Comparison of ENCODE assay signal across 11 mouse cellular contexts in genomic region chr12:59207000-59207390, GRCm38 (mm10). TPM values are rescaled to one million over a fixed set of nuclear protein-coding genes. Genes with fewer than 3 reads are reported as not detected.
DNase-seq lines count a peak whose midpoint lies in the region; ATAC-seq lines count a peak whose summit lies in the region.
"Had no signal": no experiment of that assay in that cellular context is flagged by ENCODE, and none has a peak within 500 bp of the region (broad histone marks: within the 10 kb centered on the region; RNA-seq: fewer than 3 reads in every experiment).

No protein-coding gene starts in this region.

- peak; percentile 86 for DNase-seq in 416B (ENCODE audit: low read depth)
- peak; percentile 76 for DNase-seq in CD4-positive helper T cell, adult 2 months (ENCODE audit: low read depth, low spot score)
- DNase-seq in layer of hippocampus, adult 8-10 months (ENCODE audit: low spot score in 2 of 2), result no peak
- no peak for DNase-seq in B cell, adult 2 months
- no peak for DNase-seq in frontal cortex, postnatal 10 days (ENCODE audit: low spot score in 2 of 2)
- DNase-seq: cerebellum, adult 2 months; gastrocnemius, postnatal 14 days; kidney, adult 11 months; thymus, postnatal 25 days had no signal

- ATAC-seq in activated CD4-positive, CD25-positive, alpha-beta regulatory T cell, adult 4 months, result peak; percentile 78
- peak; percentile 81 for ATAC-seq in megakaryocyte, adult 5-6 weeks (ENCODE audit: poor library complexity, severe bottlenecking)

RNA-seq across cellular contexts. Expression of gene Fbxo33, which starts 12.5 kb away (rescaled TPM):
- polyA plus RNA-seq in activated CD4-positive, CD25-positive, alpha-beta regulatory T cell, adult 4 months (2017; shearing (Covaris generic)), result 10 to 100 TPM; 11.2 to 18.4 TPM
- 39.6 and 54.6 TPM in 2 replicates for total RNA-seq in megakaryocyte, adult 5-6 weeks (2015)
- 32.0 and 35.7 TPM in 2 replicates for total RNA-seq in megakaryocyte, adult 5-6 weeks (2017)
- 10 to 100 TPM; 49.3 to 71.1 (median 61.7) TPM for total RNA-seq in layer of hippocampus, adult 8-10 months (2022)

Comparison
In these comparisons a context has a peak if more than half of its experiments do, and no peak if none do; other contexts are left out.
1. DNase-seq: peak in 416B (single experiment) and CD4-positive helper T cell, adult 2 months (single experiment); none in layer of hippocampus, adult 8-10 months (0 of 2), B cell, adult 2 months (0 of 2) and frontal cortex, postnatal 10 days (0 of 2).